ENCODE assay signal across 10 mouse cellular contexts in genomic region chr5:116809001-116809759, GRCm38 (mm10).
A peak's percentile ranks its signal among the peaks of the same experiment; 100 is the strongest.
DNase-seq lines count a peak whose midpoint lies in the region.
"Had no signal": no experiment of that assay in that cellular context is flagged by ENCODE, and none has a peak within 500 bp of the region (broad histone marks: within the 10 kb centered on the region; RNA-seq: fewer than 3 reads in every experiment).

No protein-coding gene starts in this region.

- H3K36me3 ChIP-seq in hindbrain, embryonic 10.5 days, result no peaks in the 10 kb centered on the region
- H3K36me3 ChIP-seq: heart, embryonic 15.5 days had no signal

- peak overlapping the region; percentile 38 for H3K4me3 ChIP-seq in hindbrain, embryonic 10.5 days
- H3K4me3 ChIP-seq: heart, embryonic 15.5 days; megakaryocyte, embryonic 14.5 days had no signal

- intact Hi-C loops in left cerebral cortex, postnatal 4 days (cut with DNase I), result no loop called here

- 24% methylated on average over 17 of the region's 17 CpGs for WGBS in hindbrain, embryonic 10.5 days

- no peaks in the 10 kb centered on the region for H3K9me3 ChIP-seq in hindbrain, embryonic 10.5 days
- H3K9me3 ChIP-seq: heart, embryonic 15.5 days had no signal

- peak; percentile 65 to 70 for DNase-seq in cerebellum, postnatal 14 days
- no peak for DNase-seq in cerebellum, adult 11 months
- peak; percentile 84 for DNase-seq in hindbrain, embryonic 10.5 days (ENCODE audit: low spot score)
- DNase-seq in left cerebral cortex, postnatal 4 days, result peak; percentile 72
- peak; percentile 78 to 83 for DNase-seq in right cerebral cortex, postnatal 10 days (ENCODE audit: low spot score in 2 of 2)
- no peak for DNase-seq in T-cell, adult 2 months (ENCODE audit: low spot score)
- no peak for DNase-seq in spleen, postnatal 14 days (ENCODE audit: low spot score in 2 of 2)
- no peak for DNase-seq in natural killer cell, adult 2 months (ENCODE audit: low spot score in 2 of 2)

- 0 out of 2 replicates have a peak, but pooled peaks cover 3% of the 10 kb centered on the region for H3K27me3 ChIP-seq in hindbrain, embryonic 10.5 days (ENCODE audit: insufficient read depth, poor library complexity, severe bottlenecking)
- H3K27me3 ChIP-seq: heart, embryonic 15.5 days; megakaryocyte, embryonic 14.5 days had no signal

- H3K4me1 ChIP-seq in hindbrain, embryonic 10.5 days (replicated peaks), result peaks cover 16% of the 10 kb centered on the region
- H3K4me1 ChIP-seq: heart, embryonic 15.5 days; megakaryocyte, embryonic 14.5 days had no signal

- peak overlapping the region; percentile 85 for H3K27ac ChIP-seq in hindbrain, embryonic 10.5 days
- H3K27ac ChIP-seq: heart, embryonic 15.5 days had no signal

Comparison
In these comparisons a context has a peak if more than half of its experiments do, and no peak if none do; other contexts are left out.
1. DNase-seq: peak in cerebellum, postnatal 14 days (2 of 2), hindbrain, embryonic 10.5 days (single experiment), left cerebral cortex, postnatal 4 days (single experiment) and right cerebral cortex, postnatal 10 days (2 of 2); none in cerebellum, adult 11 months (single experiment), T-cell, adult 2 months (single experiment), spleen, postnatal 14 days (0 of 2) and natural killer cell, adult 2 months (0 of 2).